Mouse (Mus musculus): ENCODE results near the gene Rapgef4. TPM values are rescaled to one million over a fixed set of nuclear protein-coding genes. Genes with fewer than 3 reads are reported as not detected.
A peak's percentile ranks its signal among the peaks of the same experiment; 100 is the strongest.

Rapgef4 gene
- total and polyA plus RNA-seq, 3 experiments: 15.3 to 38.9 (median 25.4) TPM

GRCm38 (mm10) chr2:72197026-72197425, 216.0 kb downstream of the Rapgef4 start:
- TF ChIP-seq EP300 (IDR thresholded peaks at IDR 0.05; ENCODE audit: insufficient read depth, low read depth, low read length): no peak
- peak; percentile 67 for TF ChIP-seq CTCF (IDR thresholded peaks at IDR 0.05)
- Histone ChIP-seq H3K36me3 (ENCODE audit: control insufficient read depth, insufficient read depth, low read length) (peaks cover 5% of the 10 kb centered on the region), H3K27me3 (ENCODE audit: control insufficient read depth, insufficient read depth, low read length) (no peaks in the 10 kb centered on the region), H3K27ac (no peak overlapping the region; the same call in 1 of the 2 replicates), H3K4me3 (no peak overlapping the region), H3K79me2 (replicated peaks; ENCODE audit: control insufficient read depth, insufficient read depth, low read length) (no peaks in the 10 kb centered on the region), H3K4me1 (ENCODE audit: control insufficient read depth, insufficient read depth, low read length) (peaks cover 5% of the 10 kb centered on the region), H3K9ac (ENCODE audit: low read depth, low read length) (no peak overlapping the region)
- WGBS: 25% methylated on average over 3 of the region's 3 CpGs
- intact Hi-C loops (cut with DNase I): loop anchor here (5.0 kb wide), 1 partner anchor 100 kb away; no protein-coding TSS in a partner anchor
- DNase-seq: no peak

GRCm38 (mm10) chr2:72199451-72199850, 218.4 kb downstream of the Rapgef4 start:
- Histone ChIP-seq H3K4me3 (no peak overlapping the region), H3K36me3 (ENCODE audit: control insufficient read depth, insufficient read depth, low read length) (peaks cover 13% of the 10 kb centered on the region), H3K4me1 (ENCODE audit: control insufficient read depth, insufficient read depth, low read length) (peaks cover 9% of the 10 kb centered on the region), H3K79me2 (replicated peaks; ENCODE audit: control insufficient read depth, insufficient read depth, low read length) (no peaks in the 10 kb centered on the region), H3K27ac (no peak overlapping the region), H3K27me3 (ENCODE audit: control insufficient read depth, insufficient read depth, low read length) (no peaks in the 10 kb centered on the region), H3K9ac (ENCODE audit: low read depth, low read length) (no peak overlapping the region)
- DNase-seq: no peak
- no peak for TF ChIP-seq EP300 (IDR thresholded peaks at IDR 0.05; ENCODE audit: insufficient read depth, low read depth, low read length)
- TF ChIP-seq POLR2A (IDR thresholded peaks at IDR 0.05; ENCODE audit: insufficient read depth, low read depth, low read length): no peak
- intact Hi-C loops (cut with DNase I): loop anchor here (5.0 kb wide), 1 partner anchor 102 kb away; no protein-coding TSS in a partner anchor
- WGBS: 95% methylated on average over 2 of the region's 2 CpGs

GRCm38 (mm10) chr2:72201506-72201905, 220.5 kb downstream of the Rapgef4 start:
- Histone ChIP-seq H3K27ac (peak overlapping the region; percentile 20; the same call in 1 of the 2 replicates), H3K79me2 (replicated peaks; ENCODE audit: control insufficient read depth, insufficient read depth, low read length) (no peaks in the 10 kb centered on the region), H3K27me3 (ENCODE audit: control insufficient read depth, insufficient read depth, low read length) (no peaks in the 10 kb centered on the region), H3K4me3 (no peak overlapping the region), H3K9ac (ENCODE audit: low read depth, low read length) (no peak overlapping the region), H3K36me3 (ENCODE audit: control insufficient read depth, insufficient read depth, low read length) (peaks cover 13% of the 10 kb centered on the region), H3K4me1 (ENCODE audit: control insufficient read depth, insufficient read depth, low read length) (peaks cover 9% of the 10 kb centered on the region)
- intact Hi-C loops (cut with DNase I): loop anchor here (5.0 kb wide), 1 partner anchor 164 kb away; no protein-coding TSS in a partner anchor
- 32% methylated on average over 9 of the region's 9 CpGs for WGBS
- TF ChIP-seq POLR2A (IDR thresholded peaks at IDR 0.05; ENCODE audit: insufficient read depth, low read depth, low read length) (no peak), CTCF (IDR thresholded peaks at IDR 0.05) (no peak), EP300 (IDR thresholded peaks at IDR 0.05; ENCODE audit: insufficient read depth, low read depth, low read length) (no peak)
- DNase-seq: no peak

- peak in 1 of 2 experiments; percentile 28 for DNase-seq
- Histone ChIP-seq H3K4me3 (no peak overlapping the region), H3K36me3 (ENCODE audit: control insufficient read depth, insufficient read depth, low read length) (peaks cover 13% of the 10 kb centered on the region), H3K79me2 (replicated peaks; ENCODE audit: control insufficient read depth, insufficient read depth, low read length) (no peaks in the 10 kb centered on the region), H3K4me1 (ENCODE audit: control insufficient read depth, insufficient read depth, low read length) (peaks cover 9% of the 10 kb centered on the region), H3K27me3 (ENCODE audit: control insufficient read depth, insufficient read depth, low read length) (no peaks in the 10 kb centered on the region), H3K9ac (ENCODE audit: low read depth, low read length) (no peak overlapping the region), H3K27ac (peak overlapping the region; percentile 20; the same call in 1 of the 2 replicates)
- 22% methylated on average over 6 of the region's 6 CpGs for WGBS
- intact Hi-C loops (cut with DNase I): loop anchor here (5.0 kb wide), 1 partner anchor 165 kb away; no protein-coding TSS in a partner anchor
- TF ChIP-seq POLR2A (IDR thresholded peaks at IDR 0.05; ENCODE audit: insufficient read depth, low read depth, low read length) (no peak), EP300 (IDR thresholded peaks at IDR 0.05; ENCODE audit: insufficient read depth, low read depth, low read length) (no peak), CTCF (IDR thresholded peaks at IDR 0.05) (no peak)
These were observed 221.2 kb downstream of the Rapgef4 start for GRCm38 (mm10) chr2:72202252-72202651.

GRCm38 (mm10) chr2:72203609-72204008, 222.6 kb downstream of the Rapgef4 start:
- peaks cover 9% of the 10 kb centered on the region for H3K4me1 ChIP-seq (ENCODE audit: control insufficient read depth, insufficient read depth, low read length)
- no peak overlapping the region for H3K27ac ChIP-seq
- peaks cover 13% of the 10 kb centered on the region for H3K36me3 ChIP-seq (ENCODE audit: control insufficient read depth, insufficient read depth, low read length)
- DNase-seq: peak; percentile 59
- 15% methylated on average over 5 of the region's 5 CpGs for whole genome bisulfite sequencing
- intact Hi-C loops (cut with DNase I): loop anchor here (1.0 to 5.0 kb wide), 2 partner anchors 166 to 195 kb away; no protein-coding TSS in a partner anchor
- H3K4me3 ChIP-seq: no peak overlapping the region
- H3K79me2 ChIP-seq (replicated peaks; ENCODE audit: control insufficient read depth, insufficient read depth, low read length): no peaks in the 10 kb centered on the region
- TF ChIP-seq CTCF (IDR thresholded peaks at IDR 0.05): peak; percentile 86
- TF ChIP-seq EP300 (IDR thresholded peaks at IDR 0.05; ENCODE audit: insufficient read depth, low read depth, low read length): peak; percentile 72; the same call in 1 of the 2 replicates
- TF ChIP-seq POLR2A (IDR thresholded peaks at IDR 0.05; ENCODE audit: insufficient read depth, low read depth, low read length): no peak
- H3K9ac ChIP-seq (ENCODE audit: low read depth, low read length): no peak overlapping the region
- no peaks in the 10 kb centered on the region for H3K27me3 ChIP-seq (ENCODE audit: control insufficient read depth, insufficient read depth, low read length)

GRCm38 (mm10) chr2:72205869-72206268, 224.8 kb downstream of the Rapgef4 start:
- intact Hi-C loops (cut with DNase I): no loop called here
- Histone ChIP-seq H3K27me3 (ENCODE audit: control insufficient read depth, insufficient read depth, low read length) (no peaks in the 10 kb centered on the region), H3K36me3 (ENCODE audit: control insufficient read depth, insufficient read depth, low read length) (peaks cover 12% of the 10 kb centered on the region), H3K4me1 (ENCODE audit: control insufficient read depth, insufficient read depth, low read length) (peaks cover 9% of the 10 kb centered on the region), H3K27ac (no peak overlapping the region), H3K4me3 (no peak overlapping the region), H3K79me2 (replicated peaks; ENCODE audit: control insufficient read depth, insufficient read depth, low read length) (no peaks in the 10 kb centered on the region), H3K9ac (ENCODE audit: low read depth, low read length) (no peak overlapping the region)
- no peak for DNase-seq
- 95% methylated on average over 5 of the region's 5 CpGs for WGBS
- TF ChIP-seq POLR2A (IDR thresholded peaks at IDR 0.05; ENCODE audit: insufficient read depth, low read depth, low read length): no peak

Measured in heart, adult 2 months (tissue).